Mouse (Mus musculus) MEL-GATA-1-ER (cell line): ENCODE measurements around the gene Mdm2.

Experiments
- DNase-seq: peaks from one replicate; pipeline ENCODE4 v3.0.0-alpha.2; 2012; ENCODE audit warnings: low read depth; ENCODE audit errors: extremely low read depth

The Mdm2 gene

GRCm38 (mm10) chr10:117671930-117672666 lies 38.5 kb downstream of the Mdm2 start:
- DNase-seq: no peak

DNA sequence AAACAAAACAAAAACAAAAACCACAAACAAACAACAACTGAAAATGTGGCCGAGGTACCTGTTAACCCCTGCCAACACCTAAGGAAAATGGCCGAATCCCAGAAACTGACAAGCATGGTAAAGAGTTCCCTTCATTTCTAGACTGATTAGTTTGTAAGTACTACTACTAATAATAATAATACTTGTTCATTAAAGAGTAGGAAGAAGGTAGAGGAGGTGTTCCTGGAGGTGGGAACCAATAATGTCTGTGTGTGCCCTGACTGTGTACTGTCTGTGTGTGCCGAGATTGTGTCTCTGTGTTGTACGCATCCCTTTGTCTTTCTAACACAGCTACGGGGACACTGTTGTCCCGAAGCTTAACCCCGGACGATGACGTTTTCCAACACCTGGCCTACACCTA lies 39.3 kb downstream of the Mdm2 start:
- DNase-seq: no peak

DNA sequence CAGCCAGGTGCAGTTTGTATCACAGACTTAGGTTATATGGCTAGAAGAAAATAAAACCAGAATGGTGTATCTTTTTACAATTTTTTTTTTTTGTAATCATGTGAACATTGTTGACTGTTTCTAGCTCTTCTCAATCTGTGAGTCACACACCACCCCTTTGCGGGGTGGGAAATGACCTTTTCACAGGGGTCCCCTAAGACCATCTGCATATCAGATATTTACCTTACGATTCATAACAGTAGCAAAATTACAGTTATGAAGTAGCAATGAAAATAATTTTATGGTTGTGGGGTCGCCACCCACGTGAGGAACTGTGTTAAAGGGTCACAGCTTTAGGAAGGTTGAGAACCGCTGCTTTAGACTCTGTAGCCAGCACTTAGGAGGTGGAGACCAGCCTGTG lies 39.8 kb downstream of the Mdm2 start:
- no peak for DNase-seq

- DNase-seq: no peak
Observed at GRCm38 (mm10) chr10:117670092-117670491, 40.5 kb downstream of the Mdm2 start.

DNA sequence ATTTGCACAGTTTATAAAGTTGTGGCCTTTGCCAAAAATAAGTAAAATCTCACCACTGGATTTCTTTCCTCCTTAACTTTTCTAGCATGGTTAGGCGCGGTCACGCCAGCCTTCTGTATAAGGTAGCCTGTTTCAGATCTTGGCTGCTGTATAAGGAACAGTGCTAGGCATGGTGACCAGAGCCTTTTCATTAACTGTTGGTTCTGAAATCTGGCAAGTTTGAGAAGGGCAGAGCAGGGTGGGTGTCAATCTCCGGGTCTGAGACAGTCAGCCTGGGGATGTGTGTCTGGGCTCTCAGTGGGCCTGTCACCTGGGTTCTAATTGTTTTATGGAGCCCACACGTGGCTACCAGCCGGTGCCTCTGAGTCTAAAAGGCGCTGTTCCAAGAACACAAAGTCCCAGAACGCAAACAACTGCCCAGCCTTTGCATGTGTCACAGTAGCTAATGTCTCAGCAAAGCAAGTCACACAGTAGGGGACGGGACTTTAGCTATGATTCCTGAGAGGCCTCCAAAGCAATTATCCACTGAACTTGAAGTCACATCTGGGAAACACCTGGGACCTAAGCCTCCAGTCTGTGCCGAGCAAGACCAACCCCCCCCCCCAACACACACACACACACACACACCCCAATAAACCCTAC lies 41.0 kb downstream of the Mdm2 start:
- no peak for DNase-seq

DNA sequence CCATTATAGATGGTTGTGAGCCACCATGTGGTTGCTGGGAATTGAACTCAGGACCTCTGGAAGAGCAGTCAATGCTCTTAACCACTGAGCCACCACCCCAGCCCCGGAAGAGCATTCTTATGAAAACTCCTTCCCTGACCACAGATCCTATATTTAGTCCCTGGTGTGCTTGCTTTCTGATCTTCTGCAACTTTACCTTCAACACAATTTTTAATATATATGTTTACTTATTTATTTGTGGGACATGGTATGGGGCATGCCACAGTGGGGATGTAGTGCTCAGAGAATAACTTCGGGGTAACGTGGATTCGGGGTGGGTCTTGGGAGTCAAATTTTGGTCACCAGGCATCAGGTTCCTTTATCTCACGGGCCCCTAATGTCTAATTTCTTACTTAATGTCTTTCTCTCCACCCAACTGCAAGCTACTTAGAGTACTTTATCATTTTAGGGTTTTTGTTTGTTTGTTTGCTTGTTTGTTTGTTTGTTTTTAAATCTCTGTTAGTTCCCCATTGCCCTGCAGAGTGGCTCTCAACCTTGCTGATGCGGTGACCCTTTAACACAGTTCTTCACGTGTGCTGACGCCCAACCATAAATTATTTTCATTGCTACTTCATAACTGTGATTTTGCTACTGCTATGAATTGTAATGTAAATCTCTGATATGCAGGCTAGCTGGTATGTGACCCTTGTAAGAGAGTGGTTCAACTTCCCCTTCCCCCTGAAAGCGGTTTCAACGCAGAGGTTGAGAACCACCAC lies 41.8 kb downstream of the Mdm2 start:
- no peak for DNase-seq

- no peak for DNase-seq
Observed at GRCm38 (mm10) chr10:117667663-117668507, 42.7 kb downstream of the Mdm2 start.

DNA sequence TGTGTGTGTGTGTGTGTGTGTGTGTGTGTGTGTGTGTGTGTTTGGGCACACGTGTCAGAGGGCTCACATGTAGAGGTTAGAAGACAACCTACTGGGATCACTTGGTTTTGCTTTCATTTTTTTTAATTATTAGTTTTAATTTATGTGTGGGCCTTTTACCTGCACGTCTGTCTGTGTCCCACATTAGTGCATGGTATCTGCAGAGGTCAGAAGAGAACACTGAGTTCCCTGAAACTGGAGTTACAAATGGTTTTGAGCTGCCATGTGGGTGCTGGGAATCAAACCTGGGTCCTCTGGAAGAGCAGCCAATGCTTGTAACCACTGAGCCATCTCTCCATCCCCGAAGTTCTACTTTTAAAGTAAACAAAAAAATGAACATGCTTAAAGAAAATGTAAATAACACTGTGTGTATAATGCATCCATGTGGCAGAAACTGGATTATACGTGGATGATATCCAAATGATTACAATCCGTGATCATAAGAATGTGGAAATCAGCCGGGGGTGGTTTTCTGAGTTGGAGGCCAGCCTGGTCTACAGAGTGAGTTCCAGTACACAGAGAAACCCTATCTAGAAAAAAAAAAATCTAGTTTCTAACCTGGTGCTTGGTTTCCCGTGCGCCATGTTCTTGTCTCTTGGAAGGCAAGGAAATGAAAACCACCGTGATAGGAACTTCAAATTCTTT lies 43.5 kb downstream of the Mdm2 start:
- DNase-seq: no peak

- DNase-seq: no peak
Observed at GRCm38 (mm10) chr10:117666361-117666760, 44.2 kb downstream of the Mdm2 start.

GRCm38 (mm10) chr10:117665376-117666275 lies 44.9 kb downstream of the Mdm2 start:
- DNase-seq: no peak

- DNase-seq: no peak
Observed at GRCm38 (mm10) chr10:117664926-117665209, 45.7 kb downstream of the Mdm2 start.

DNA sequence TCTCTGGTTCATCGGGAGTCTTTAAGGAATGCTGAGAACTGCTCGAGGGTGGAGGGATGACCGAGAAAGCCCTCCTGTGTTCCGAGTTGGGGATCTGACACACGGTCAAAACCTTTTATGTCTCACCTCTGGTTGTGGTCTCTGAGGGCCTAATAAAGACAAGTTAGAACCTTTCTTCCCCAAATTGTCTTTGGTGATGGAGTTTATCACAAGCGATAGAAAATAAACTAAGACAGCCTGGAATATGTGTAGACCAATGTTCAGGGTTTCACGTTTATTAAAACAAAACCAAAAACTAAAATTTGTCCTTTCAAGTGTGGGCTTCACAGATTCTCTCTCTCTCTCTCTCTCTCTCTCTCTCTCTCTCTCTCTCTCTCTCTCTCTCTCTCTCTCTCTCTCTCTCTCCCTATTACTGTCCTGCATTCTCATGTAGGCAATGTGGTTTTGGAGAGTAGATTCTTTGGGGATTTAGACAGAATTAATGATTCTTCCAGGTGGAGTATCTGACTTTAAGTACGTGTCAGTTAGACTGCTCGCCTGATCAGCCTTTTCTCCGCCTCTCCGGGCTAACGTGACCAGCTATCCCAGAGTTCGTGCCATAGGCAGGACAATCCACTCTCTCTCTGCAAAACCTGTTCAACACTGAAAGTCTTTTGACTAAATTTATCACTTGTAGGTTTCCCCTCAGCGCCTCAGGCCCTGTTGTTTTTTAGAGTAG lies 46.2 kb downstream of the Mdm2 start:
- no peak for DNase-seq

- DNase-seq: no peak
Observed at GRCm38 (mm10) chr10:117663865-117664200, 46.7 kb downstream of the Mdm2 start.

- DNase-seq: no peak
Observed at GRCm38 (mm10) chr10:117663056-117663864, 47.3 kb downstream of the Mdm2 start.

DNA sequence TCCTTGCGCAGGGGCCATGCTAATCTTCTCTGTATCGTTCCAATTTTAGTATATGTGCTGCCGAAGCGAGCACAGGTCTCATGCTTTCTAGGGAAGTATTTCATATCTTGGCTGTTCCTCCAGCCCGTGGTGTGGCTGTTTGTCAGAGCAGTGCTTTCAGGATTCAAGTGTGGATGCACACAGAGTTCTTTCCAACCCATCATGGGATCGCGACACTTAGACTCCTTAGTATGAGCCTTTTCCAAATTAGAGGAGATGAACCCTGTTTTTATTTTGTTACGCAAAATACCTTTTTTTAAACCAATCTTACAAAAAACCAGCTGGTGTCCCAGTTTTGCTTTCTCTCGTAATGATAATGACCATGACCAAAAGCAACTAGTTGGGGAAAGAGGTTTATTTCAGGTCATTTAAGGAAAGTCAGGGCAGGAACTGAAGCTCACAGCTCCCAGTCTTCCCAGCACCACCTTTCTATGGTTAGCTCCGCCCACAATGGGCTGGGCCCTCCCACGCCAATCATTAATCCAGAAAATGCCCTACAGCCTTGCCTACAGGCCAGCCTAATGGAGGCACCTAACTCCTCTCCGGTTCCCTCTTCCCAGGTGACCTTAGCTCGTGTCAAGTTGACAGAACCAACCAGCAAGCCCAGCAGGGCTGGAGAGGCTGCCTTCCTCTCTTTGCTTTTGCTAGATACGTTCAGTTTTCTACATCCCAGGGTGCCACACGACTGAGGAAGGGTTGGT lies 48.1 kb downstream of the Mdm2 start:
- DNase-seq: no peak

GRCm38 (mm10) chr10:117659819-117660218 lies 50.7 kb downstream of the Mdm2 start:
- no peak for DNase-seq

GRCm38 (mm10) chr10:117659430-117659813 lies 51.1 kb downstream of the Mdm2 start:
- no peak for DNase-seq
